Mouse (Mus musculus): ENCODE data around the gene Gjb1. TPM values are rescaled to one million over a fixed set of nuclear protein-coding genes. Genes with fewer than 3 reads are reported as not detected.
"Not testable (repeated sequence)": the region's sequence is repeated elsewhere in the genome, so short reads cannot be mapped to it uniquely, and the experiment has no call there.

Gene Gjb1
- total RNA-seq (2022) = not detected

- DNase-seq (ENCODE audit: low spot score) = no peak
Measured at GRCm38 (mm10) chrX:101376190-101376968, at the start of gene Gjb1. Gjb1 (plus strand) TSS chrX:101376378.

GRCm38 (mm10) chrX:101329372-101330028, 46.7 kb upstream of the Gjb1 start:
- peak; percentile 70 for DNase-seq (ENCODE audit: low spot score)

DNA sequence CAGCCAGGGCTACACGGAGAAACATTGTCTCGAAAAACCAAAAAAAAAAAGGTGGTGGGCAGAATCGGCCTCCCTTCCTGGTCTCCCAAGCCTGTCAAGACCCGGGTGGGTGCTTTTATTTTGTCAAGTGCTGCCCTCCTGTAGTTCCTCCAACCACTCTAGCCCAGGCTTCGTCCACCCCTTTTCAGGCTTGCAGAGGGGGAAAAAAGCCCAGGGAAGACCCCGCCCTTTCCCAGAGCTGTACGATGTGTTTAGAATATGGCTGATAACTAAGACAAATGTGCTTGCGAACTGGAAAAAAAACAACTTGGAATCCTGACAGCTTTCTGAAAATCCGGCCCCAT, 44.2 kb upstream of the Gjb1 start:
- DNase-seq (ENCODE audit: low spot score) = no peak

- peak; percentile 91 for DNase-seq (ENCODE audit: low spot score)
Measured at GRCm38 (mm10) chrX:101332375-101333211, 43.6 kb upstream of the Gjb1 start.

GRCm38 (mm10) chrX:101334606-101335005, 41.6 kb upstream of the Gjb1 start:
- no peak for DNase-seq (ENCODE audit: low spot score)

DNA sequence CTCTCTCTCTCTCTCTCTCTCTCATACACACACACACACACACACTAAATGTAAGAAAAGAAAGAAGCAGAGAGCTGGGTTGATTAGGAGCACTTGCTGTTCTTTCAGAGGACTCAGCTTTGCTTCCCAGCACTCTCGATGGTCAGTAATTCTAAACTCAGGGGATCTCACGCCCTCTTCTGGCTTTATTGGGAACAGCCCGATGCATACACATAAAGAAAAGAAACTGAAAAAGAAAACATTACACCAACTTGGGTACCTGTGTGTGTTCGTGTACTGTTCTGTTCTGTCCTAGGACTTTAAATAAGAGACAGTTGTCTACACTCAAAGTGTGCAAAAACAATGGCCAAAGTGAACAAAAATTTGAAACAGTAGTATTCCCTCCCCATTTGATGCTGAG, 37.5 kb upstream of the Gjb1 start:
- no peak for DNase-seq (ENCODE audit: low spot score)

DNA sequence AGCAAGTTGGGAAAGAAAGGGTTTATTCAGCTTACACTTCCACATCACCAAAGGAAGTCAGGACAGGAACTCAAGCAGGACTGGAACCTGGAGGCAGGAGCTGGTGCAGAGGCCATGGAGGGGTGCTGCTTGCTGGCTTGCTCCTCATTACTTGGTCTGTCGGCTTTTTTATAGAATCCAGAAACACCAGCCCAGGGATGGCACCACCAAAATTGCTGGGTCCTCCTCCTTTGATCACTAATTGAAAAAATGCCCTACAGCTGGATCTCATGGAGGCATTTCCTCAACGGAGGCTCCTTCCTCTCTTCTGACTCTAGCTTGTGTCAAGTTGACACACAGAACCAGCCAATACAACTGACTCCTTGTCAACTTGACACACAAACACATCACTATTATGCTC, 33.3 kb upstream of the Gjb1 start:
- not testable (repeated sequence) for DNase-seq (ENCODE audit: low spot score)

DNA sequence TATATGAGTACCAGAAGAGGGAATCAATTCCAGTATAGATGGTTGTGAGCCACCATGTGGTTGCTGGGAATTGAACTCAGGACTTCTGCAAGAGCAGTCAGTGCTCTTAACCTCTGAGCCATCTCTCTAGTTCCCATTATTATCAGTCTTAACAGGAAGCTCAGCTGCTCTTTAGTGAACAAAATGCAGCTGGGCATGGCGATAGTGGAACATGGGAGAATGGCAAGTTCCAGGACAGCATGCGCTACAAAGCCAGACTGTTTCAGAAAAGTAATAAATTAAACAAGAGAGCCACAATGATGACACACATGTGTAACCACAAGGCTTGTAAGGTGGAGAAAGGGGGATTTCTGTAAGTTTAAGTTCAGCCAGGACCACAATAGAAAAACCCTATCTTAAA, 30.7 kb upstream of the Gjb1 start:
- no peak for DNase-seq (ENCODE audit: low spot score)

DNA sequence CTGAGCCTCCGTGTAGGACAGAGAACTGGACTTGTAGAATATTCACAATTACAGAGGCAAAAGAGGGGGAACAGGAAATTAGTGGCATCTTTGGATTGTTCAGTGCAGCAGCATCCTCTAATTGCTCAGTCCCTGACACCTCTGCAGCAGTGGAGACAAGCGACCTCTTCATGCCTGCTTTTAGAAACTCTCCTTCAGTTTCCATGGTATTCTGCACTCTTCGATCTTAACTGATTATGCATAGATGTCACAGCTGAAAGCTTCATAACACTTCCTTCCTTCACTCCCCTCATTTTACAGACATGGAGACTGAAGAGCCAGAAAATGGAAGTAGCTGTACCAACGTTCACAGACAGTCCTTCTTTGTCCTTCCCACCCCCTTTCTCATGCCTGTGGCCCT, 29.7 kb upstream of the Gjb1 start:
- no peak for DNase-seq (ENCODE audit: low spot score)

GRCm38 (mm10) chrX:101351188-101351587, 25.0 kb upstream of the Gjb1 start:
- DNase-seq (ENCODE audit: low spot score) = no peak

DNA sequence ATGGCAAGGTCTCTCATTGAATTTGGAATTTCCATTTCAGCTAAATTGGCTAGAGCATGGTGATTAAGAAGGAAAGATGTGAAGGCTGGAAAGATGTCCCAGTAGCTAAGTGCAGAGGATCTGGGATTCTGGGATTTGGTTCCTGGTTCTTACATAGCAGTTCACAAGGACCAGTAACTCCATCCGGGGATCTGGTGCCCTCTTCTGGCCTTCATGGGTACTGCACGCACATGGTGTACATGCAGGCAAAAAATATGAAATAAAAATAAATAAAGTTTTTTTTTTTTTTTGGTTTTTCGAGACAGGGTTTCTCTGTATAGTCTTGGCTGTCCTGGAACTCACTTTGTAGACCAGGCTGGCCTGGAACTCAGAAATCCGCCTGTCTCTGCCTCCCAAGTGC, 17.3 kb upstream of the Gjb1 start:
- not testable (repeated sequence) for DNase-seq (ENCODE audit: low spot score)

GRCm38 (mm10) chrX:101369001-101369400, 7.2 kb upstream of the Gjb1 start:
- no peak for DNase-seq (ENCODE audit: low spot score)

DNA sequence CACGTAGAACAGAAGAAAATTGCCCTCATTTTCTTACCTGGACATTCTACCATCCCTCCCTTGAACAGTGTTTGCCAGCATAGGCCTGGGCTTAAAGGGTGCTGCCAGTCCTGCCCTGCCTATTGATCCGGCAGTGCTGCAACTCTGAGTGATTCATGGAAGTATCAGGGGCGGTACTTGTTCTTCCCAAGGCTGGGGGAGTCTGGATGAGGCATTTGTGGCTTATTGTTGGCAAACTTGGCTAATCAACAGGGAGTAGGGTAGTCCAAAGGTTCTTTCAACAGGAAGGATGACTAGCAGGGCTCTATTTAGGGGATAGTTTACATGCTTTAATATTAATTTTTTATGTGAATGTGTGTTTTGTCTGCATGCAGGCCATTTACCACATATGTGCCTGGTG, 5.6 kb upstream of the Gjb1 start:
- DNase-seq (ENCODE audit: low spot score) = no peak

- no peak for DNase-seq (ENCODE audit: low spot score)
Measured at GRCm38 (mm10) chrX:101372946-101373345, 3.2 kb upstream of the Gjb1 start.

GRCm38 (mm10) chrX:101377076-101377475, 898 bp downstream of the Gjb1 start:
- DNase-seq (ENCODE audit: low spot score) = no peak

DNA sequence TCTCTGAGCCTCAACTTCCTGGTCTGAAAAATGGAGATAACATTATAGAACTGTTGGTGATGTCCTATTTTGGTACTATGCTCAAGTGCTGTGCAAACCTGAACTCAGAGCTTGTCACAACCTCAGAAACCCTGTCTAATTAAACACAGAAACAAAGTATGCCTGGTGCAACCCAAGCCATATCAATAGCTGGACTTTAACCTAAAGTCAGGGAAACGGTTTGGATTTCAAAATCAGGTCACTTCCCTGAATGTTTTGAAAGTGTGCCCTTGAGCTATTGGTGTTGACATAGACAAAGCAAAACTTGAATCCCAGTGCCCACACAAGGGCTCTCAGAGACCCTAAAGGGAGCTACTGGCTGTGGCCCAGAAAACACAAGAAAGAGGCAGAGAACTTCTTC, 3.6 kb downstream of the Gjb1 start:
- no peak for DNase-seq (ENCODE audit: low spot score)

GRCm38 (mm10) chrX:101383455-101383854, 7.3 kb downstream of the Gjb1 start:
- no peak for DNase-seq (ENCODE audit: low spot score)

GRCm38 (mm10) chrX:101384439-101385137, 8.4 kb downstream of the Gjb1 start:
- no peak for DNase-seq (ENCODE audit: low spot score)

GRCm38 (mm10) chrX:101386222-101386621, 10.0 kb downstream of the Gjb1 start:
- no peak for DNase-seq (ENCODE audit: low spot score)

- DNase-seq (ENCODE audit: low spot score) = no peak
Measured at GRCm38 (mm10) chrX:101388866-101389537, 12.8 kb downstream of the Gjb1 start.

DNA sequence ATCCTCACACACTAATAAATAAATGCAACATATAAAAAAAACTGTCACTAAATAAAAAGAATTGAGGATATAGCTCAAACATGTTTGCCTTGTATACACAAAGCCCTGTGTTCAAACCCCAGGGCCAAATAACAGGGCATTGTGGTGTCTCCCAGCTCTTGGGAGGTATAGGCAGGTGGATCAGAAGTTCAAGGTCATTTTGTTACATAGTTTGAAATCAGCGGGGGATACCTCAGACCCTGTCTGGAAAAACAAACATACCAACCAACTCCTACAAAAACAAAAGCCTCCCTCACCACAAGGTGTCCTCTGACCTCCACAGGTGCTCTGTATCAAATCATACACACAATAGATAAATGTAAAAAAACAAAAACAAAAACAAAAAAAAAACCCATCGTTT, 18.2 kb downstream of the Gjb1 start:
- no peak for DNase-seq (ENCODE audit: low spot score)

Data from heart, adult 8-10 months (tissue).